Mouse (Mus musculus) G1E (cell line): ENCODE measurements around the gene Atg10. TPM values are rescaled to one million over a fixed set of nuclear protein-coding genes. Genes with fewer than 3 reads are reported as not detected.
A peak's percentile ranks its signal among the peaks of the same experiment; 100 is the strongest.

ENCODE experiments used
- ATAC-seq: 2 replicates; pipeline ENCODE4 v1.8.0; 2016; ENCODE audit warnings: mild to moderate bottlenecking; ENCODE audit not compliant: insufficient number of reproducible peaks, poor library complexity, low FRiP score, severe bottlenecking; ENCODE audit errors: extremely low read depth
- DNase-seq: peaks from one replicate; pipeline ENCODE4 v3.0.0; 2012; ENCODE audit warnings: low spot score
- H3K27me3 ChIP-seq: 2 replicates; pipeline ENCODE4 v1.6.1; 2012; ENCODE audit warnings: mild to moderate bottlenecking, low read length, inconsistent platforms; ENCODE audit not compliant: insufficient read depth
- H3K36me3 ChIP-seq: replicated peaks from 2 replicates; pipeline ENCODE3; 2012; ENCODE audit warnings: mild to moderate bottlenecking, inconsistent platforms
- H3K4me1 ChIP-seq: 2 replicates; pipeline ENCODE4 v1.6.1; 2012; ENCODE audit warnings: low read depth, low read length, inconsistent platforms, mixed read lengths; ENCODE audit not compliant: insufficient read depth
- H3K4me3 ChIP-seq: 2 replicates; pipeline ENCODE4 v1.5.1; 2012; ENCODE audit warnings: low read depth, mild to moderate bottlenecking, inconsistent platforms, low read length, moderate library complexity, mixed read lengths
- H3K9me3 ChIP-seq: replicated peaks from 2 replicates; pipeline ENCODE4 v1.6.1; 2012; ENCODE audit warnings: inconsistent platforms
- CTCF ChIP-seq: IDR thresholded peaks from 2 replicates; pipeline ENCODE4 v1.5.1; 2012; ENCODE audit warnings: low read depth, low read length, inconsistent platforms, mixed read lengths
- GATA1 ChIP-seq: IDR thresholded peaks from 2 replicates; pipeline ENCODE4 v1.6.1; 2012; ENCODE audit warnings: borderline replicate concordance, low read length, inconsistent platforms, mixed read lengths
- GATA2 ChIP-seq: IDR thresholded peaks from 2 replicates; pipeline ENCODE4 v1.6.1; 2012; ENCODE audit warnings: low read depth, low read length, inconsistent platforms, borderline replicate concordance
- POLR2AphosphoS5 ChIP-seq: IDR thresholded peaks from 2 replicates; pipeline ENCODE4 v1.6.1; 2012; ENCODE audit warnings: low read depth, low read length, inconsistent platforms; ENCODE audit not compliant: insufficient replicate concordance
- TAL1 ChIP-seq: conservative IDR thresholded peaks from 2 replicates; pipeline ENCODE4 v1.6.1; 2012; ENCODE audit warnings: low read depth, low read length, inconsistent platforms, mixed read lengths
- polyA plus RNA-seq: library from polyadenylated mRNA; stranded (reverse); fragments of >175 nt; gene quantifications from 2 replicates; pipeline ENCODE4 v1.2.3, GENCODE M21; 2012
- total RNA-seq, 2 experiments: library from RNA; stranded (forward) in 1 of 2; stranded (reverse) in 1 of 2; fragments of 200-1000 nt in 1 of 2; fragments of >200 nt in 1 of 2; fragmentation: Nextera tagmentation in 1 of 2; gene quantifications; 2 replicates each; pipeline ENCODE4 v1.2.3; 2014 to 2017

The Atg10 gene
- total and polyA plus RNA-seq, 3 experiments, result 0.28 to 23.3 (median 10.1) TPM

DNA sequence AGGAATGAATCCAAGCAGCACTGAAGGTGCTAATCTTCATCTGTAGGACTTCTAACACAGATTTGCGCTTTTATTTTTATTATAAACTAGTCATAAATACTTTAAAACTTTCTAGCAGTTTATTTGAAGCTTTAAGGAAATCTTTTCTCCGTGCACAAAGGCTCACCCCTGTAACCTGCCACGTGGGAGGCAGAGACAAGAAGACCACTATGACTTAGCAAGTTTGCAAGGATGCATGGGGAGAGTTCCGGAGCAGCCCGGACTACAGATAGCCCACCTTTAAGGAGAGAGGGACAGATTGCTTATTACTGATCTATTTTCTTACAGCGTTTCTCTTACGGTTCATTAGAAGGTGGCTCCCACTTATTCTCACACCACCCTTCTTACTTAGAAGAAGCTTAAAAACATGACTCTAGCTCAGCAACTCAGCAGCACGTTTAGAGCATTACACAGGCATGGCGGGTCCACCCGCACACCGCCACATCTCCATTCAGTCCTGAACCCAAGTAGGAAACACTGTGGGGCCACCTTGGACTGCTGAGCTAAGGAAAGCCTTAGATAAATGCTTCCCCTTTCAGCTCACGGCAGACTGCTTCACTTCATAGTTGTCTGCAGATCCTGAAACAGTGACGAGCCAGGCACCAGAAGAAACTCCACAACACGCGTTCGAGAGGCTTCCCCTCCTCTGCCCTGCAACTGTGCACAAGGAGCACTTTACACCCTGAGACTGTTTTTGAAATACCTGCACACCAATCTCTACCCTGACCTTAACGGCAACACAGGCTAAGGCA lies 54.0 kb downstream of the Atg10 start:
- peak; percentile 38 for ATAC-seq
- Histone ChIP-seq H3K27me3 (no peaks in the 10 kb centered on the region), H3K4me1 (peaks cover 56% of the 10 kb centered on the region), H3K4me3 (peak overlapping the region; percentile 56; the same call in 1 of the 2 replicates), H3K36me3 (no peaks in the 10 kb centered on the region), H3K9me3 (no peaks in the 10 kb centered on the region)
- DNase-seq, result no peak
- TF ChIP-seq CTCF, result no peak
- no peak for TF ChIP-seq GATA2
- TF ChIP-seq GATA1, result no peak
- TF ChIP-seq TAL1, result no peak
- no peak for TF ChIP-seq POLR2AphosphoS5

GRCm38 (mm10) chr13:91168486-91168885 lies 55.3 kb downstream of the Atg10 start:
- Histone ChIP-seq H3K4me1 (peaks cover 63% of the 10 kb centered on the region), H3K27me3 (no peaks in the 10 kb centered on the region), H3K36me3 (no peaks in the 10 kb centered on the region), H3K9me3 (no peaks in the 10 kb centered on the region), H3K4me3 (no peak overlapping the region)
- TF ChIP-seq TAL1 (no peak), POLR2AphosphoS5 (no peak), GATA1 (no peak)
- DNase-seq, result no peak
- ATAC-seq, result no peak

DNA sequence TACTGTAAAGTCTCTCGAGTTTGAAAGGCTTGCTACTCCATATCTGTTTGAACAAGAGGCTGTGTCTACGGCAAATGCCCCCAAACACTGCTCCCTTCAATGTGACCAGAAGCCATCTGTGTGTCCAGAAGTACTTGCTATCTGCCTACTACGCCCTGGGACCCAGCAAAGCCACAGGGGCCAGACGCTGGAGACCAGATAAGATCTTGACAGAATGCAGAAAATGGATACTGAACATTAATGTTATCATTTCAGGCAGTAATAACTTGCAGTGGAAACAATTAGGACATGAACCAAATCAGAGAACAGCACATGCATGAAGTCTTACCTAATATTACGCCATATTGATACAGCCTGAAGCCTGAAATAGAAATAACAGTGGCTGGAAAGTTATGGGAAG lies 56.2 kb downstream of the Atg10 start:
- DNase-seq, result no peak

DNA sequence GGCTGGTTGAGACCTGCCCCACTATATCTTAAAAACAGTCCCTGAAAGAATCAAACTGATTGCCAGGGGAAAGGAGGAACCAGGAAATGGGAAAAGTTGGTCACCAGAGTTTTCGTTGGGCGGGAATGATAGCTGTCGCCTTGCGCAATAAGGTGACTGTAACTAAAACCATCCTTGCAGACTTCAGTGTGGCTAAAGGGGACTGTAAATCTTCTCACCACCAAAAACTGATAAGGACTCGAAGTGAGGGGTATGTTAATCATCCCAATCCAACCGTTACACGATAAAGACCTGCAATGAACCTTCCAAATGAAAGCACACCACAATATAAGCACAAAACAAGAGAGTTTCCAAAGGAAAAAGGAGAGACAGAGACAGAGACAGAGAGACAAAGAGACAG lies 57.5 kb downstream of the Atg10 start:
- DNase-seq (no peak), ATAC-seq (peak; percentile 12; the same call in 1 of the 2 replicates)
- Histone ChIP-seq H3K4me1 (peaks cover 74% of the 10 kb centered on the region), H3K27me3 (no peaks in the 10 kb centered on the region), H3K4me3 (peak overlapping the region; percentile 64; the same call in 1 of the 2 replicates), H3K9me3 (no peaks in the 10 kb centered on the region), H3K36me3 (no peaks in the 10 kb centered on the region)
- TF ChIP-seq GATA2 (no peak), CTCF (no peak), POLR2AphosphoS5 (no peak), TAL1 (no peak), GATA1 (no peak)

More for the DNA sequence above, 56.2 kb downstream of the Atg10 start:
- Histone ChIP-seq H3K9me3 (no peaks in the 10 kb centered on the region), H3K27me3 (no peaks in the 10 kb centered on the region), H3K4me3 (peak overlapping the region; percentile 28; the same call in 1 of the 2 replicates), H3K36me3 (no peaks in the 10 kb centered on the region), H3K4me1 (peaks cover 70% of the 10 kb centered on the region)
- TF ChIP-seq TAL1 (peak; percentile 65), CTCF (no peak)
- ATAC-seq, result peak; percentile 54

DNA sequence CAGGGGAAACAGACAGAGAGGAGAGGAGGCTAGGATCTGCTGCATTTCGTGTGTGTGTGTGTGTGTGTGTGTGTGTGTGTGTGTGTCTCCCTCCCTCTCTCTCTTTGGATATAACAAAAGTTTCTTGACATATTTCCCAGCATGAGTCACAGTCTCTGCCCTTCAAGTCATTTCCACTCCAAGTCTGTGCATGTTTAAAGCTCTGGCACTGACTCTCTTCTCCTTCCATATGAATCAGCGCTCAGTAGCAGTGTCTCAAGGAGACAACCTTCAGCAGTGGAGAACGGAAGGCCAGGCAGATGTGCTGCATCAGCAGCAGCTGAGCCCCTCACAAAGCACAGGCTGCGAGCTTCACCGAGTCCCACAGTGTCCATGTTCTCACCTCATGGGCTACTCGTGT lies 58.6 kb downstream of the Atg10 start:
- Histone ChIP-seq H3K4me3 (peak overlapping the region; percentile 39; the same call in 1 of the 2 replicates), H3K27me3 (no peaks in the 10 kb centered on the region), H3K36me3 (no peaks in the 10 kb centered on the region), H3K9me3 (no peaks in the 10 kb centered on the region), H3K4me1 (peaks cover 70% of the 10 kb centered on the region)
- no peak for ATAC-seq
- no peak for TF ChIP-seq GATA2
- no peak for TF ChIP-seq GATA1
- TF ChIP-seq CTCF, result no peak
- TF ChIP-seq POLR2AphosphoS5, result no peak
- TF ChIP-seq TAL1, result no peak
- DNase-seq, result no peak

GRCm38 (mm10) chr13:91163292-91163691 lies 60.5 kb downstream of the Atg10 start:
- TF ChIP-seq POLR2AphosphoS5 (no peak), CTCF (no peak), GATA1 (no peak), GATA2 (no peak), TAL1 (no peak)
- ATAC-seq, result no peak
- Histone ChIP-seq H3K27me3 (no peaks in the 10 kb centered on the region), H3K36me3 (no peaks in the 10 kb centered on the region), H3K4me3 (no peak overlapping the region), H3K9me3 (no peaks in the 10 kb centered on the region), H3K4me1 (peaks cover 52% of the 10 kb centered on the region)
- no peak for DNase-seq
